Mouse (Mus musculus) embryonic facial prominence, embryonic 11.5 days (tissue): Measurements from ENCODE around the gene Tmc8. TPM values are rescaled to one million over a fixed set of nuclear protein-coding genes. Genes with fewer than 3 reads are reported as not detected.

Experiments used
- ATAC-seq: fragments of 200-750 bp; cut with Nextera tagmentation; replicated peaks from 2 replicates; pipeline ENCODE4 v1.8.0; 2017; ENCODE audit warnings: low read depth; ENCODE audit not compliant: insufficient number of reproducible peaks, low FRiP score, low TSS enrichment
- DNase-seq: peaks from one replicate; pipeline ENCODE4 v3.0.0-alpha.2; 2015; ENCODE audit warnings: low spot score
- H3K27ac ChIP-seq: fragments of 300-500 bp; sonication (generic); replicated peaks from 2 replicates; pipeline ENCODE4 v1.5.1; 2014; ENCODE audit warnings: mild to moderate bottlenecking, low read depth, low read length, control low read depth
- H3K27me3 ChIP-seq: fragments of 300-500 bp; sonication (generic); 2 replicates; pipeline ENCODE4 v1.6.1; 2014; ENCODE audit warnings: mild to moderate bottlenecking, low read length, moderate library complexity, mixed read lengths; ENCODE audit not compliant: control insufficient read depth, insufficient read depth
- H3K36me3 ChIP-seq: fragments of 300-500 bp; sonication (generic); replicated peaks from 2 replicates; pipeline ENCODE4 v1.6.1; 2014; ENCODE audit warnings: low read depth, mild to moderate bottlenecking, low read length, moderate library complexity, mixed read lengths; ENCODE audit not compliant: control insufficient read depth, insufficient read depth
- H3K4me1 ChIP-seq: fragments of 300-500 bp; sonication (generic); 2 replicates; pipeline ENCODE4 v1.6.1; 2014; ENCODE audit warnings: low read length, mixed read lengths; ENCODE audit not compliant: control insufficient read depth, insufficient read depth
- H3K4me2 ChIP-seq: fragments of 300-500 bp; sonication (generic); 2 replicates; pipeline ENCODE4 v1.6.1; 2014; ENCODE audit warnings: low read depth, mild to moderate bottlenecking, control low read depth, low read length, moderate library complexity
- H3K4me3 ChIP-seq: fragments of 300-500 bp; sonication (generic); 2 replicates; pipeline ENCODE4 v1.5.1; 2014; ENCODE audit warnings: low read depth, low read length, control low read depth
- H3K9ac ChIP-seq: fragments of 300-500 bp; sonication (generic); replicated peaks from 2 replicates; pipeline ENCODE4 v1.6.1; 2014; ENCODE audit warnings: mild to moderate bottlenecking, control low read depth, low read length
- H3K9me3 ChIP-seq: fragments of 300-500 bp; sonication (generic); replicated peaks from 2 replicates; pipeline ENCODE4 v1.6.1; 2016; ENCODE audit warnings: mild to moderate bottlenecking, low read length, inconsistent platforms, mixed read lengths; ENCODE audit not compliant: control insufficient read depth
- WGBS: fragments of 180-500 bp; shearing (Covaris S2); extraction: QIAGEN DNeasy Blood & Tissue Kit; methylation state at CpG from one replicate; pipeline ENCODE4 v1.1.7; 2014; 5-methylcytosine and 5-hydroxymethylcytosine counted together
- polyA plus RNA-seq: library from polyadenylated mRNA; unstranded; fragments of >200 nt; fragmentation: Nextera tagmentation; extraction: Ambion mirVana; gene quantifications from 2 replicates; pipeline ENCODE4 v1.2.1, GENCODE M21; 2014

Tmc8 gene
- polyA plus RNA-seq, 1 experiment from 2014 or later = 0.39 TPM

- H3K9ac ChIP-seq = no peak overlapping the region
- 80% methylated on average over 9 of the region's 9 CpGs for WGBS
- no peak for ATAC-seq
Observed at GRCm38 (mm10) chr11:117791441-117791761, 9.5 kb downstream of the Tmc8 start.

GRCm38 (mm10) chr11:117792281-117792888 is 10.5 kb downstream of the Tmc8 start:
- Histone ChIP-seq H3K27ac (no peak overlapping the region), H3K27me3 (no peaks in the 10 kb centered on the region), H3K9ac (peak overlapping the region; percentile 44), H3K4me1 (no peaks in the 10 kb centered on the region), H3K4me3 (no peak overlapping the region), H3K4me2 (peak overlapping the region; percentile 27), H3K36me3 (no peaks in the 10 kb centered on the region), H3K9me3 (no peaks in the 10 kb centered on the region)
- no peak for ATAC-seq
- peak; percentile 64 for DNase-seq
- WGBS = 4% methylated on average over 22 of the region's 22 CpGs

More at GRCm38 (mm10) chr11:117791441-117791761, 9.5 kb downstream of the Tmc8 start:
- Histone ChIP-seq H3K27me3 (no peaks in the 10 kb centered on the region), H3K4me1 (no peaks in the 10 kb centered on the region), H3K4me2 (no peak overlapping the region), H3K4me3 (no peak overlapping the region), H3K36me3 (no peaks in the 10 kb centered on the region), H3K27ac (no peak overlapping the region), H3K9me3 (no peaks in the 10 kb centered on the region)
- no peak for DNase-seq

GRCm38 (mm10) chr11:117794035-117794551 is 12.2 kb downstream of the Tmc8 start:
- ATAC-seq = no peak
- H3K27ac ChIP-seq = no peak overlapping the region
- WGBS = 67% methylated on average over 4 of the region's 4 CpGs

DNA sequence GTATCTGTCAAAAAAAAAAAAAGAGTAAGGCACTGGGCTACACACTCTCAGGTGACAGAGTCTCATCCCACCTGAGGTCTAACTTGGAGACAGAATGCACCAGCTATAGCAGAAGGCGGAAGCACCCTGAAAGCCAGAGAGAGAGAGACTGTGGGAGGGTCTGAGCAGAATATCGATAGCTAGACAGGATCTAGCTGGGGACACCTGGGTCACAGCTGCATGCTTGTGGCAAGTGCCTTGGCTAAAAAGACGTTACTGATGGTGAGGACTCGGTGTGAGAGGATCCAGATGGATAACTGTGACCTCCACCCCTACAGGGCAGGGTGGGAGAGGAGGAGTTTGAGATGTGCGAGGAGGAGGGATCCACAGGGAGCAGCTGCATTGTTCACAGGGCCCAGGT is 15.1 kb downstream of the Tmc8 start:
- no peak overlapping the region for H3K27ac ChIP-seq
- no peak overlapping the region for H3K4me3 ChIP-seq
- DNase-seq = no peak
- no peaks in the 10 kb centered on the region for H3K9me3 ChIP-seq
- no peaks in the 10 kb centered on the region for H3K27me3 ChIP-seq
- H3K9ac ChIP-seq = no peak overlapping the region
- H3K4me2 ChIP-seq = no peak overlapping the region
- no peak for ATAC-seq
- WGBS = 38% methylated on average over 5 of the region's 5 CpGs
- no peaks in the 10 kb centered on the region for H3K4me1 ChIP-seq
- H3K36me3 ChIP-seq = no peaks in the 10 kb centered on the region

More at GRCm38 (mm10) chr11:117794035-117794551, 12.2 kb downstream of the Tmc8 start:
- no peaks in the 10 kb centered on the region for H3K4me1 ChIP-seq
- H3K9ac ChIP-seq = no peak overlapping the region
- H3K36me3 ChIP-seq = no peaks in the 10 kb centered on the region
- no peak overlapping the region for H3K4me3 ChIP-seq
- H3K9me3 ChIP-seq = no peaks in the 10 kb centered on the region
- no peak overlapping the region for H3K4me2 ChIP-seq
- peak; percentile 16 for DNase-seq
- H3K27me3 ChIP-seq = no peaks in the 10 kb centered on the region

DNA sequence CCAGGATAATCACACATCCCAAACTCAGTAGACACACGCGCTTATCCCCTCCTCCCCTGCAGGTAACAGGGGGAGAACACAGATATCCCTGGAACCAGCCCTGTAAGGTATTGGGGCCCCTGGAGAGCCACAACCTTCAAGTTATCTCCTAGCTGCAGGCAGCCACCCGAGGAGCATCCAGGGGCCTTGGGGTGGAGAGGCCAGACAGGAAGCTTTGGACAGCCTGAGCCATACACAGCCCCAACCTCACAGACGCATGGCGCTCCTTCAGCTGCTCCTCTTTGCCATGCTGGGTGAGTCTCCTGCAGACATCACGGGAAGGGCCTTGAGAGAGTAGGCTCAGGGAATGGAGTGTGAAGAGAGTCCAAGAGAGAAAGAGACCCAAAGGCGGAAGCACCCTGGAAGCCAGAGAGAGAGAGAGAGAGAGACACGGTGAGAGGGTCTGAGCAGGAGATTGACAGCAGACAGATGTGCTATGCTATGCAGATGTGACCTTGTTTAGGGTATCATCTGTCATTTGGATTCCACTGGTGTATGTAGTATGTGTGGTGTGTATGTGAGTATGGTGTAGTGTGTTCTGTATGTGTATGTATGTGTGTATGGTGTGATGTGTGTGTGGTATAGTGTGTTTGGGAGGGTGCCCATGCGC is 15.8 kb downstream of the Tmc8 start, which contains the start of gene 6030468B19Rik:
TSS of gene 6030468B19Rik (plus strand) at position 150 of the 649 bp plus-strand sequence.
- DNase-seq = no peak
- 0 out of 2 replicates have a peak, but pooled peaks have one; percentile 29 for ATAC-seq
- no peaks in the 10 kb centered on the region for H3K9me3 ChIP-seq
- H3K4me2 ChIP-seq = no peak within 1 kb of the TSS
- H3K4me3 ChIP-seq = no peak within 1 kb of the TSS
- H3K27ac ChIP-seq = no peak within 1 kb of the TSS
- no peak within 1 kb of the TSS; the same call in 1 of the 2 replicates for H3K9ac ChIP-seq
- no peaks in the 10 kb centered on the region for H3K36me3 ChIP-seq
- 53% methylated on average over 9 of the region's 9 CpGs for WGBS
- H3K27me3 ChIP-seq = no peaks in the 10 kb centered on the region
- H3K4me1 ChIP-seq = no peaks in the 10 kb centered on the region

DNA sequence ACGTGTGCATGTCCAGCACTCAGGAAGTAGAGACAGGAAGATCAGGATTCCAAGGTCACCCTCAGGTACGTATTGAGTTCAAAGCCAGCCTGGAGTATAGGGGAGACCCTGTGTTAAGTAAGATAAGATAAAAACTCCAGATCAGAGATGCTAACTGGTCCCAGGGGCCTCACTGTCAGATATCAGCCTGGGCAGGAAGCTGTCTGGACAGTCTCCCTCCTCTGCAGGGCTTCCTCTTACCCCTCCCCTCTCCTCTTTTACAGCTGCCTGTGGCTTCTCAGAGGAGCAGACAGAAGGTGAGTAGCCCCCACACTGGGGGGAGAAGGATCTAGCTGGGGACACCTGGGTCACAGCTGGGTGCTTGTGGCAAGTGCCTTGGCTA is 16.3 kb downstream of the Tmc8 start:
- H3K36me3 ChIP-seq = no peaks in the 10 kb centered on the region
- H3K4me1 ChIP-seq = no peaks in the 10 kb centered on the region
- 43% methylated on average over 2 of the region's 2 CpGs for WGBS
- H3K4me2 ChIP-seq = no peak overlapping the region
- H3K27me3 ChIP-seq = no peaks in the 10 kb centered on the region
- DNase-seq (no peak), ATAC-seq (no peak)
- H3K27ac ChIP-seq = no peak overlapping the region
- H3K4me3 ChIP-seq = no peak overlapping the region
- H3K9ac ChIP-seq = no peak overlapping the region; the same call in 1 of the 2 replicates
- H3K9me3 ChIP-seq = no peaks in the 10 kb centered on the region

- no peak overlapping the region for H3K9ac ChIP-seq
- ATAC-seq (no peak), DNase-seq (no peak)
- no peaks in the 10 kb centered on the region for H3K36me3 ChIP-seq
- H3K4me1 ChIP-seq = no peaks in the 10 kb centered on the region
- no peak overlapping the region for H3K27ac ChIP-seq
- WGBS = 64% methylated on average over 5 of the region's 5 CpGs
- no peaks in the 10 kb centered on the region for H3K9me3 ChIP-seq
- no peak overlapping the region for H3K4me2 ChIP-seq
- no peaks in the 10 kb centered on the region for H3K27me3 ChIP-seq
- H3K4me3 ChIP-seq = no peak overlapping the region
Observed at GRCm38 (mm10) chr11:117799174-117799573, 17.3 kb downstream of the Tmc8 start.

DNA sequence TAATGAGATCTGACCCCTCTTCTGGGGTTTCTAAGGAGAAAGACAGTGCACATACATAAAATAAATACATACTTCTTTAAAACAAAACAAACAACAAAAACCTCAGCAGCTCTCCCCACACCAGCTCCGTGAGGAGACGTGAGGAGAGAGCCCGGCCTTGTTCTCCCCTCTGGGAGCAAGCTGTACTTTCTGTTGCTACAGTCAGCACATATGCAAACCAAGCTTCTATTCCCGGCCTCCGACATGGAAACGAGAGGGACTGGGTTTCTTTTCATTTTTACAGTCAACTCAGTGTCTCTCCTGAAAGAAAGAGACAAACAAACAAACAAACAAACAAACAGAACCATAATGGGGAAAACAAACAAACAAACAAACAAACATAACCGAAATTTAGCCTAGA is 18.2 kb downstream of the Tmc8 start:
- no peaks in the 10 kb centered on the region for H3K36me3 ChIP-seq
- WGBS = 77% methylated on average over 7 of the region's 7 CpGs
- no peak overlapping the region for H3K9ac ChIP-seq
- no peaks in the 10 kb centered on the region for H3K9me3 ChIP-seq
- H3K4me1 ChIP-seq = no peaks in the 10 kb centered on the region
- H3K4me3 ChIP-seq = no peak overlapping the region
- H3K27me3 ChIP-seq = no peaks in the 10 kb centered on the region
- no peak overlapping the region for H3K27ac ChIP-seq
- ATAC-seq (no peak), DNase-seq (no peak)
- H3K4me2 ChIP-seq = no peak overlapping the region
